Mouse (Mus musculus) lung, adult 2 months (tissue): ENCODE results near the gene Smarca5. TPM values are rescaled to one million over a fixed set of nuclear protein-coding genes. Genes with fewer than 3 reads are reported as not detected.

ENCODE experiments used
- DNase-seq: peaks from one replicate; pipeline ENCODE4 v3.0.0; 2022
- H3K4me1 ChIP-seq: fragments of 200-500 bp; 2 replicates; pipeline ENCODE4 v1.6.1; 2011; ENCODE audit warnings: low read length; ENCODE audit not compliant: control insufficient read depth, insufficient read depth
- H3K4me3 ChIP-seq: fragments of 200-500 bp; replicated peaks from 2 replicates; pipeline ENCODE3; 2011; ENCODE audit warnings: low read depth, mild to moderate bottlenecking, control low read depth, low read length; ENCODE audit errors: extremely low read depth
- CTCF ChIP-seq: fragments of 200-500 bp; IDR thresholded peaks from 2 replicates; pipeline ENCODE4 v1.5.1; 2011; ENCODE audit warnings: mild to moderate bottlenecking, low read length, control low read depth; ENCODE audit not compliant: insufficient read depth
- POLR2A ChIP-seq: fragments of 200-500 bp; IDR thresholded peaks from 2 replicates; pipeline ENCODE4 v1.6.1; 2011; ENCODE audit warnings: low read depth, mild to moderate bottlenecking, control low read depth, low read length, borderline replicate concordance; ENCODE audit errors: extremely low read depth
- WGBS: fragments of 180-500 bp; shearing (Covaris S2); methylation state at CpG from one replicate; pipeline ENCODE4 v1.1.7; 2018; 5-methylcytosine and 5-hydroxymethylcytosine counted together
- polyA plus RNA-seq: library from polyadenylated mRNA; depleted of rRNA; stranded (reverse); fragments of >200 nt; gene quantifications from 2 replicates; pipeline ENCODE4 v1.2.3, GENCODE M21; 2012; rRNA removed

Gene Smarca5
- polyA plus RNA-seq, 1 experiment, result 6.5 TPM

GRCm38 (mm10) chr8:80663476-80663875 lies 75.8 kb downstream of the Smarca5 start:
- DNase-seq, result no peak
- no peak overlapping the region for H3K4me3 ChIP-seq
- 59% methylated on average over 3 of the region's 3 CpGs for WGBS
- H3K4me1 ChIP-seq, result no peaks in the 10 kb centered on the region
- TF ChIP-seq CTCF, result no peak
- TF ChIP-seq POLR2A, result no peak

GRCm38 (mm10) chr8:80661055-80661454 lies 78.2 kb downstream of the Smarca5 start:
- no peak for DNase-seq
- WGBS, result 44% methylated on average over 4 of the region's 4 CpGs
- no peak overlapping the region for H3K4me3 ChIP-seq
- no peaks in the 10 kb centered on the region for H3K4me1 ChIP-seq
- TF ChIP-seq CTCF (no peak), POLR2A (no peak)

- Histone ChIP-seq H3K4me3 (no peak overlapping the region), H3K4me1 (no peaks in the 10 kb centered on the region)
- no peak for DNase-seq
- TF ChIP-seq CTCF, result no peak
- TF ChIP-seq POLR2A, result no peak
- WGBS, result 19% methylated on average over 4 of the region's 4 CpGs
Measured at GRCm38 (mm10) chr8:80657639-80658038, 81.7 kb downstream of the Smarca5 start.

Other genes starting within 250 kb of the Smarca5 start
- gene Gypa, start 245.7 kb downstream of the Smarca5 start, polyA plus RNA-seq, result 0.13 and 0.46 TPM in 2 replicates
- not detected in 2 replicates for gene Frem3, start 128.4 kb downstream of the Smarca5 start, polyA plus RNA-seq
- gene Gab1, start 141.0 kb upstream of the Smarca5 start, polyA plus RNA-seq, result 36.2 and 49.5 TPM in 2 replicates